Mouse (Mus musculus) bone marrow, adult 2 months (tissue): ENCODE data around the gene Gm20422. TPM values are rescaled to one million over a fixed set of nuclear protein-coding genes. Genes with fewer than 3 reads are reported as not detected.

Experiments used
- H3K27ac ChIP-seq: fragments of 200-500 bp; 2 replicates; pipeline ENCODE4 v1.5.1; 2012; ENCODE audit warnings: low read depth, mild to moderate bottlenecking, control low read depth, inconsistent platforms, low read length; ENCODE audit not compliant: control insufficient read depth, poor library complexity, insufficient read depth
- H3K4me1 ChIP-seq: fragments of 200-500 bp; 2 replicates; pipeline ENCODE4 v1.6.1; 2011; ENCODE audit warnings: low read length; ENCODE audit not compliant: control insufficient read depth, insufficient read depth
- H3K4me3 ChIP-seq: fragments of 200-500 bp; replicated peaks from 2 replicates; pipeline ENCODE3; 2011; ENCODE audit warnings: mild to moderate bottlenecking, low read depth, low read length, control low read depth; ENCODE audit not compliant: control insufficient read depth
- CTCF ChIP-seq: fragments of 200-500 bp; IDR thresholded peaks from 2 replicates; pipeline ENCODE4 v1.5.1; 2011; ENCODE audit warnings: low read length, control low read depth; ENCODE audit not compliant: control insufficient read depth, insufficient read depth
- POLR2A ChIP-seq: fragments of 200-500 bp; IDR thresholded peaks from 2 replicates; pipeline ENCODE4 v1.6.1; 2011; ENCODE audit warnings: low read depth, mild to moderate bottlenecking, control low read depth, low read length, borderline replicate concordance; ENCODE audit not compliant: control insufficient read depth
- WGBS: fragments of 180-500 bp; shearing (Covaris S2); methylation state at CpG from one replicate; pipeline ENCODE4 v1.1.7; 2018; 5-methylcytosine and 5-hydroxymethylcytosine counted together
- polyA plus RNA-seq: library from polyadenylated mRNA; stranded (reverse); fragments of >200 nt; gene quantifications from 2 replicates; pipeline ENCODE4 v1.2.4, GENCODE M21; 2011; ENCODE audit warnings: low replicate concordance; ENCODE audit not compliant: missing spikeins, insufficient read depth, insufficient read length

Gm20422 gene
- polyA plus RNA-seq, 1 experiment = 3.8 TPM

- 22% methylated on average over 11 of the region's 11 CpGs for WGBS
- no peak for TF ChIP-seq CTCF
- no peak for TF ChIP-seq POLR2A
- H3K27ac ChIP-seq = no peak overlapping the region
- no peaks in the 10 kb centered on the region; the same call in 1 of the 2 replicates for H3K4me1 ChIP-seq
- peak overlapping the region; percentile 83 for H3K4me3 ChIP-seq
Measured at GRCm38 (mm10) chr8:69790364-69790763, 15.7 kb upstream of the Gm20422 start.

- H3K4me3 ChIP-seq = no peak overlapping the region
- no peaks in the 10 kb centered on the region; the same call in 1 of the 2 replicates for H3K4me1 ChIP-seq
- WGBS = 43% methylated on average over 5 of the region's 5 CpGs
- TF ChIP-seq CTCF (no peak), POLR2A (no peak)
- no peak overlapping the region for H3K27ac ChIP-seq
Measured at GRCm38 (mm10) chr8:69789731-69790130, 15.0 kb upstream of the Gm20422 start.

- H3K27ac ChIP-seq = no peak overlapping the region
- no peak for TF ChIP-seq CTCF
- no peak for TF ChIP-seq POLR2A
- WGBS = 51% methylated on average over 5 of the region's 5 CpGs
Measured at GRCm38 (mm10) chr8:69789105-69789504, 14.4 kb upstream of the Gm20422 start.

GRCm38 (mm10) chr8:69777111-69777510 lies 2.4 kb upstream of the Gm20422 start:
- H3K4me3 ChIP-seq = no peak overlapping the region
- H3K27ac ChIP-seq = no peak overlapping the region
- H3K4me1 ChIP-seq = peaks cover 1% of the 10 kb centered on the region; the same call in 1 of the 2 replicates
- WGBS = 80% methylated on average over 12 of the region's 12 CpGs
- TF ChIP-seq POLR2A = no peak

More at GRCm38 (mm10) chr8:69789105-69789504, 14.4 kb upstream of the Gm20422 start:
- no peak overlapping the region for H3K4me3 ChIP-seq
- no peaks in the 10 kb centered on the region; the same call in 1 of the 2 replicates for H3K4me1 ChIP-seq

- Histone ChIP-seq H3K4me1 (peaks cover 1% of the 10 kb centered on the region; the same call in 1 of the 2 replicates), H3K27ac (peak overlapping the region; percentile 60), H3K4me3 (peak overlapping the region; percentile 54)
- WGBS = 36% methylated on average over 2 of the region's 2 CpGs
- TF ChIP-seq CTCF (no peak), POLR2A (no peak)
Measured at GRCm38 (mm10) chr8:69775149-69775534, 456 bp upstream of the Gm20422 start.

- no peak overlapping the region for H3K4me3 ChIP-seq
- H3K27ac ChIP-seq = no peak overlapping the region
- no peak for TF ChIP-seq POLR2A
- no peak for TF ChIP-seq CTCF
- peaks cover 1% of the 10 kb centered on the region; the same call in 1 of the 2 replicates for H3K4me1 ChIP-seq
- WGBS = 91% methylated on average over 2 of the region's 2 CpGs
Measured at GRCm38 (mm10) chr8:69772106-69772505, 2.6 kb downstream of the Gm20422 start.

- Histone ChIP-seq H3K4me1 (peaks cover 1% of the 10 kb centered on the region; the same call in 1 of the 2 replicates), H3K27ac (no peak overlapping the region), H3K4me3 (no peak overlapping the region)
- WGBS = 89% methylated on average over 9 of the region's 9 CpGs
- TF ChIP-seq POLR2A (no peak), CTCF (no peak)
Measured at GRCm38 (mm10) chr8:69771221-69771620, 3.5 kb downstream of the Gm20422 start.

- H3K27ac ChIP-seq = no peak overlapping the region
- WGBS = 92% methylated on average over 4 of the region's 4 CpGs
- TF ChIP-seq POLR2A = no peak
- TF ChIP-seq CTCF = no peak
- no peak overlapping the region for H3K4me3 ChIP-seq
- no peaks in the 10 kb centered on the region for H3K4me1 ChIP-seq
Measured at GRCm38 (mm10) chr8:69761814-69762445, 12.8 kb downstream of the Gm20422 start.
